Mouse (Mus musculus) G1E (cell line): Measurements from ENCODE around the gene Cfap44. TPM values are rescaled to one million over a fixed set of nuclear protein-coding genes. Genes with fewer than 3 reads are reported as not detected.

Experiments used
- ATAC-seq: 2 replicates; pipeline ENCODE4 v1.8.0; 2016; ENCODE audit warnings: mild to moderate bottlenecking; ENCODE audit not compliant: insufficient number of reproducible peaks, poor library complexity, low FRiP score, severe bottlenecking; ENCODE audit errors: extremely low read depth
- DNase-seq: peaks from one replicate; pipeline ENCODE4 v3.0.0; 2012; ENCODE audit warnings: low spot score
- H3K27me3 ChIP-seq: 2 replicates; pipeline ENCODE4 v1.6.1; 2012; ENCODE audit warnings: mild to moderate bottlenecking, low read length, inconsistent platforms; ENCODE audit not compliant: insufficient read depth
- H3K36me3 ChIP-seq: replicated peaks from 2 replicates; pipeline ENCODE3; 2012; ENCODE audit warnings: mild to moderate bottlenecking, inconsistent platforms
- H3K4me1 ChIP-seq: 2 replicates; pipeline ENCODE4 v1.6.1; 2012; ENCODE audit warnings: low read depth, low read length, inconsistent platforms, mixed read lengths; ENCODE audit not compliant: insufficient read depth
- H3K4me3 ChIP-seq: 2 replicates; pipeline ENCODE4 v1.5.1; 2012; ENCODE audit warnings: low read depth, mild to moderate bottlenecking, inconsistent platforms, low read length, moderate library complexity, mixed read lengths
- H3K9me3 ChIP-seq: replicated peaks from 2 replicates; pipeline ENCODE4 v1.6.1; 2012; ENCODE audit warnings: inconsistent platforms
- CTCF ChIP-seq: IDR thresholded peaks from 2 replicates; pipeline ENCODE4 v1.5.1; 2012; ENCODE audit warnings: low read depth, low read length, inconsistent platforms, mixed read lengths
- GATA1 ChIP-seq: IDR thresholded peaks from 2 replicates; pipeline ENCODE4 v1.6.1; 2012; ENCODE audit warnings: borderline replicate concordance, low read length, inconsistent platforms, mixed read lengths
- GATA2 ChIP-seq: IDR thresholded peaks from 2 replicates; pipeline ENCODE4 v1.6.1; 2012; ENCODE audit warnings: low read depth, low read length, inconsistent platforms, borderline replicate concordance
- POLR2AphosphoS5 ChIP-seq: IDR thresholded peaks from 2 replicates; pipeline ENCODE4 v1.6.1; 2012; ENCODE audit warnings: low read depth, low read length, inconsistent platforms; ENCODE audit not compliant: insufficient replicate concordance
- TAL1 ChIP-seq: conservative IDR thresholded peaks from 2 replicates; pipeline ENCODE4 v1.6.1; 2012; ENCODE audit warnings: low read depth, low read length, inconsistent platforms, mixed read lengths
- polyA plus RNA-seq: library from polyadenylated mRNA; stranded (reverse); fragments of >175 nt; gene quantifications from 2 replicates; pipeline ENCODE4 v1.2.3, GENCODE M21; 2012
- total RNA-seq, 2 experiments: library from RNA; stranded (forward) in 1 of 2; stranded (reverse) in 1 of 2; fragments of 200-1000 nt in 1 of 2; fragments of >200 nt in 1 of 2; fragmentation: Nextera tagmentation in 1 of 2; gene quantifications; 2 replicates each; pipeline ENCODE4 v1.2.3; 2014 to 2017

Gene Cfap44
- total and polyA plus RNA-seq, 3 experiments, result 0.22 TPM; not detected in 2

- Histone ChIP-seq H3K36me3 (no peaks in the 10 kb centered on the region), H3K4me3 (no peak overlapping the region), H3K4me1 (no peaks in the 10 kb centered on the region), H3K27me3 (no peaks in the 10 kb centered on the region), H3K9me3 (no peaks in the 10 kb centered on the region)
- DNase-seq (no peak), ATAC-seq (no peak)
- TF ChIP-seq GATA1 (no peak), CTCF (no peak), POLR2AphosphoS5 (no peak), GATA2 (no peak), TAL1 (no peak)
These were observed 136.2 kb downstream of the Cfap44 start for GRCm38 (mm10) chr16:44530829-44531228.

GRCm38 (mm10) chr16:44531239-44531797 is 136.7 kb downstream of the Cfap44 start:
- H3K36me3 ChIP-seq, result no peaks in the 10 kb centered on the region
- DNase-seq (no peak), ATAC-seq (no peak)
- no peaks in the 10 kb centered on the region for H3K9me3 ChIP-seq
- H3K27me3 ChIP-seq, result no peaks in the 10 kb centered on the region
- H3K4me3 ChIP-seq, result no peak overlapping the region
- no peaks in the 10 kb centered on the region for H3K4me1 ChIP-seq
- TF ChIP-seq GATA1, result no peak
- no peak for TF ChIP-seq CTCF
- TF ChIP-seq TAL1, result no peak
- TF ChIP-seq POLR2AphosphoS5, result no peak
- TF ChIP-seq GATA2, result no peak

Other genes starting within 250 kb of the Cfap44 start
- gene Usf3, start 221.6 kb upstream of the Cfap44 start, total RNA-seq (2014; fragmentation: Nextera tagmentation), result 50.4 and 56.7 TPM in 2 replicates
- gene Usf3, start 221.6 kb upstream of the Cfap44 start, total RNA-seq (2017), result 10.2 TPM in 2 replicates
- gene Usf3, start 221.6 kb upstream of the Cfap44 start, polyA plus RNA-seq, result 4.0 and 4.4 TPM in 2 replicates
- not detected in 2 replicates for gene Sidt1, start 61.6 kb upstream of the Cfap44 start, total RNA-seq (2014; fragmentation: Nextera tagmentation)
- 1.1 TPM in 1 of 2 replicates, not detected in the other for gene Sidt1, start 61.6 kb upstream of the Cfap44 start, total RNA-seq (2017)
- gene Sidt1, start 61.6 kb upstream of the Cfap44 start, polyA plus RNA-seq, result not detected in 2 replicates
- 21.0 and 27.7 TPM in 2 replicates for gene Spice1, start 47.7 kb upstream of the Cfap44 start, total RNA-seq (2014; fragmentation: Nextera tagmentation)
- gene Spice1, start 47.7 kb upstream of the Cfap44 start, total RNA-seq (2017), result 20.9 and 24.4 TPM in 2 replicates
- gene Spice1, start 47.7 kb upstream of the Cfap44 start, polyA plus RNA-seq, result 5.7 and 5.9 TPM in 2 replicates
- gene Boc, start 164.1 kb downstream of the Cfap44 start, total RNA-seq (2014; fragmentation: Nextera tagmentation), result not detected in 2 replicates
- under 0.01 TPM in 1 of 2 replicates, not detected in the other for gene Boc, start 164.1 kb downstream of the Cfap44 start, total RNA-seq (2017)
- not detected in 2 replicates for gene Boc, start 164.1 kb downstream of the Cfap44 start, polyA plus RNA-seq